Mouse (Mus musculus): ENCODE data around the gene Pou2f1. TPM values are rescaled to one million over a fixed set of nuclear protein-coding genes. Genes with fewer than 3 reads are reported as not detected.

Gene Pou2f1
- polyA plus RNA-seq, 1 experiment from 2014 or later: 4.9 TPM

DNA sequence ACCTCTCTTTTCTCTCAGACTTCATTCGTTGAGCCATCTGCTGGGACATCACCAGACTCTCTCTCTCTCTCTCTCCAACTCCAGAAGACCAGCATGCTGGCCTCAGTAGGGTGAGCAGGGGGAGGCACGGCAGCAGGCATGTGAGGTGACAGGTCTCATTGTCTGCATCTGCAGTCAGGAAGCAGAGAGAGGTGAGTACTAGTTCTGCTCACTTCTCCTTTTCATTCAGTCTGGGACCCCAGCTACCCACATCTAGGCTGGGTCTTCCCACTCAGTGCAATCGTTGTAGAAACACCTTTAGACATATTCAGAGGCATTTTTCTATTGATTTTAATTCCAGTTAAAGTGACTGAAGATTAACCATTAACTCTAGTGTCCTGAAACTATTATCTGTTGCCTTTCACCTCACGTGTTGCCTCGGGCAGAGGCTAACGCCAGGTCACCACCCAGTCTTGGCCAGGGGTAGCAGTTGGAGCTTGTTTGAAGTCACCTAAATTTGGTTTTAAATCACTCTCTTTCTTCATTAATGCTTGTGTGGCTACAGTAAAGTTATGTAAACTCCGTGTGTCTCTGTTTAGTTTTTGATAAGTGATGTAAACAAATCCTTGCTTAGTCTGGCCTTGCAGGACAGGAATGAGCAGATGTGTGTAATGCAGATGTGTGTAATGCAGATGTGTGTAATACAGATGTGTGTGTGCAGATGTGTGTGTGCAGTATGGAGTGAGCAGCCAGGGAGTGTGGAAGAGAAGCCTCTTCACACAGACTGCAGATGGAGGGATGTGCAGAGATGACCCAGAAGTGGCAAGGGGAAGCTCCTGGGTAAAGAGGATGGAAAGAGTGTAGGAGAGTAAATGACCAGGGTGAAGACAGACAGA lies 29.4 kb upstream of the Pou2f1 start:
- WGBS: 22% methylated on average over 7 of the region's 7 CpGs
- no peaks in the 10 kb centered on the region for H3K9me3 ChIP-seq (ENCODE audit: control insufficient read depth, low read length)
- TF ChIP-seq EP300 (optimal IDR thresholded peaks at IDR 0.05) (no peak), CTCF (IDR thresholded peaks at IDR 0.05; ENCODE audit: low read depth) (no peak)

DNA sequence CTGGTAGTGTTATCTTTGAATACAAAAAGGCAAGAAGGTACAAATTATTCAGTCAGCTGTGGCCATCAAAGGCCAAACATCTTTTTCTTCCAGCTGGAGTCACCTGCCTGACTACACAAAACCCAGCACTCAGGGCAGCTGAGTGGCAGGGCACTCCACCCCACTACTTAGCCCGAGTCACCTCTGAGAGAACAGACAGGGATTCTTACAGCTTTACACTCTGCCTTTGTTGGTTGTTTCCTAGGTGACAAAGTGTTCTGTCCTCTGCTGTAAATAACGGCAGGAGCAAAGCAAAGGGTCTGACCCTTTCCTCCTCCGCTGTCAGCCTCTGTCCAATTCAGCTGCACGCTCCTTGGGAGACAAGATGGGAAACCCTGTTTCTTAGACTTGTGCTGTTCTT lies 21.5 kb upstream of the Pou2f1 start:
- no peak for ATAC-seq (ENCODE audit: low FRiP score, low TSS enrichment)
- no peaks in the 10 kb centered on the region for H3K27me3 ChIP-seq (ENCODE audit: control insufficient read depth, insufficient read depth, low read length)
- no peak overlapping the region for H3K4me3 ChIP-seq (ENCODE audit: low read depth, low read length)
- H3K27ac ChIP-seq (replicated peaks): no peak overlapping the region
- H3K4me2 ChIP-seq (replicated peaks; ENCODE audit: low read depth): no peak overlapping the region
- no peak overlapping the region for H3K9ac ChIP-seq (ENCODE audit: low read length)
- H3K9me3 ChIP-seq (ENCODE audit: control insufficient read depth, low read length): no peaks in the 10 kb centered on the region
- no peaks in the 10 kb centered on the region for H3K4me1 ChIP-seq (replicated peaks; ENCODE audit: control insufficient read depth, insufficient read depth)
- no peaks in the 10 kb centered on the region for H3K36me3 ChIP-seq (ENCODE audit: control insufficient read depth, insufficient read depth, low read length)
- no peak for TF ChIP-seq CTCF (IDR thresholded peaks at IDR 0.05; ENCODE audit: low read depth)
- TF ChIP-seq EP300 (optimal IDR thresholded peaks at IDR 0.05): no peak
- no peak for DNase-seq (ENCODE audit: low spot score)
- 42% methylated on average over 4 of the region's 4 CpGs for WGBS

More for the DNA sequence above, 29.4 kb upstream of the Pou2f1 start:
- H3K36me3 ChIP-seq (ENCODE audit: control insufficient read depth, insufficient read depth, low read length): no peaks in the 10 kb centered on the region
- no peaks in the 10 kb centered on the region for H3K27me3 ChIP-seq (ENCODE audit: control insufficient read depth, insufficient read depth, low read length)
- H3K9ac ChIP-seq (ENCODE audit: low read length): no peak overlapping the region
- H3K4me2 ChIP-seq (replicated peaks; ENCODE audit: low read depth): no peak overlapping the region
- no peak for ATAC-seq (ENCODE audit: low FRiP score, low TSS enrichment)
- H3K4me3 ChIP-seq (ENCODE audit: low read depth, low read length): no peak overlapping the region
- H3K27ac ChIP-seq (replicated peaks): no peak overlapping the region
- no peak for DNase-seq (ENCODE audit: low spot score)
- no peaks in the 10 kb centered on the region for H3K4me1 ChIP-seq (replicated peaks; ENCODE audit: control insufficient read depth, insufficient read depth)

DNA sequence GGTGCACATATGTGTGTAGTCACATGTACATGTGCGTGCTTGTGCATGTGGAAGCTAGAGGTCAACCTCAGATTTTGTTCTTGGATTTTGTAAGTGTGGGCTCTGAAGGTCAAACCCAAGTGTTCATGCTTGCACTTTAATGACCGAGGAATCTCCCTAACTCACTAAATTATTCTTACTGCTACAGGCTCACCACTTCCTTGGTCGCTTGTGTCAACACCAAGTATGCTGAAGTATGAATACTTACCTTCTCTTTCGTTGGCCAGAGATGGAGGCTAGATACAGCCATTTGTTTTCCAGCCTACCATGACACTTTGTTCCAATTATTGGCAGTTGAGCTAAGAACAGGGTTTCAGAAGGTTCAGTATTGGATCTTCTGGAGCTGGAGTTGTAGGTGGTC lies 14.7 kb upstream of the Pou2f1 start:
- no peaks in the 10 kb centered on the region for H3K4me1 ChIP-seq (replicated peaks; ENCODE audit: control insufficient read depth, insufficient read depth)
- WGBS: 84% methylated on average over 4 of the region's 4 CpGs
- no peak overlapping the region for H3K4me2 ChIP-seq (replicated peaks; ENCODE audit: low read depth)
- DNase-seq (ENCODE audit: low spot score) (no peak), ATAC-seq (ENCODE audit: low FRiP score, low TSS enrichment) (no peak)
- H3K27ac ChIP-seq (replicated peaks): no peak overlapping the region
- no peaks in the 10 kb centered on the region for H3K36me3 ChIP-seq (ENCODE audit: control insufficient read depth, insufficient read depth, low read length)
- H3K27me3 ChIP-seq (ENCODE audit: control insufficient read depth, insufficient read depth, low read length): no peaks in the 10 kb centered on the region
- TF ChIP-seq CTCF (IDR thresholded peaks at IDR 0.05; ENCODE audit: low read depth) (no peak), EP300 (optimal IDR thresholded peaks at IDR 0.05) (no peak)
- no peak overlapping the region for H3K4me3 ChIP-seq (ENCODE audit: low read depth, low read length)
- no peak overlapping the region for H3K9ac ChIP-seq (ENCODE audit: low read length)
- H3K9me3 ChIP-seq (ENCODE audit: control insufficient read depth, low read length): no peaks in the 10 kb centered on the region

DNA sequence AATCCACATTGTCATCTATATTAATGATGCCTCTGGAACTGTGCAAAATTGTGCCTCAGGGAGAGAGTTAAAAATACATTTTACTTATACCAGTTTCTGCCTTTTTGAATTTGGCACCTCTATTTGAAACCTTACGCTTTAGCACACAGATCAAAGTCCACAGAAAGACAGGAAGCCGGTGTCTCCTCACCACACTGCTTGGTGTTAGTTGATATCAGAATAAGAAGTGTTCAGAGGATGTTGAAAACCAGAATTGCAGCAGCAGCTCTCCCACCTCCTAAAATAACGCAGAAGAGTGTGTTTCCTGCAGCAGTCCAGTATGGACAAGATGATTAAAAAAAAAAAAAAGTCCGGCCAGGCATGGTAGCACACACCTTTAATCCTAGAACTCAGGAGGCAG lies 13.8 kb upstream of the Pou2f1 start:
- WGBS: 34% methylated on average over 4 of the region's 4 CpGs
- Histone ChIP-seq H3K27me3 (ENCODE audit: control insufficient read depth, insufficient read depth, low read length) (no peaks in the 10 kb centered on the region), H3K9ac (ENCODE audit: low read length) (no peak overlapping the region), H3K4me1 (replicated peaks; ENCODE audit: control insufficient read depth, insufficient read depth) (no peaks in the 10 kb centered on the region), H3K4me2 (replicated peaks; ENCODE audit: low read depth) (no peak overlapping the region), H3K4me3 (ENCODE audit: low read depth, low read length) (no peak overlapping the region), H3K36me3 (ENCODE audit: control insufficient read depth, insufficient read depth, low read length) (no peaks in the 10 kb centered on the region), H3K27ac (replicated peaks) (no peak overlapping the region), H3K9me3 (ENCODE audit: control insufficient read depth, low read length) (no peaks in the 10 kb centered on the region)
- TF ChIP-seq CTCF (IDR thresholded peaks at IDR 0.05; ENCODE audit: low read depth) (no peak), EP300 (optimal IDR thresholded peaks at IDR 0.05) (no peak)
- DNase-seq (ENCODE audit: low spot score) (no peak), ATAC-seq (ENCODE audit: low FRiP score, low TSS enrichment) (no peak)

DNA sequence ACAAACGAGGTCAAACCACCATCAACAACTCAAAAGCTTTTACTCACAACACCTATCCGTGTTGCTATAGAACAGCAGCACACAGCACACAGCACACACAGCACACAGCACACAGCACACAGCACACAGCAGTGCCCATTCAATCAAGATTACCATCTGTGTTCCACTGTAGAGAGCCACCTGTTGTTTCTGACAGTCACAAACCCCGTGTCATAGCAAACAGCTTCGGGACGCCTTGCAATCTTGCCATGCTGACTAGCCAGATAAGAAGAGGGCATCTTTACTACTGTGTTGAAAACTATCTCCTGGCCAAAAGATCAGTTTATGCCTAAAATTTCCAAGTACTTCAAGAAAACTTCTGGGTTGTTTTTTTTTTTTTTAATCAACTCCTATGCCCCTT lies 12.1 kb upstream of the Pou2f1 start:
- H3K27me3 ChIP-seq (ENCODE audit: control insufficient read depth, insufficient read depth, low read length): no peaks in the 10 kb centered on the region
- no peak overlapping the region for H3K4me3 ChIP-seq (ENCODE audit: low read depth, low read length)
- H3K4me1 ChIP-seq (replicated peaks; ENCODE audit: control insufficient read depth, insufficient read depth): no peaks in the 10 kb centered on the region
- ATAC-seq (ENCODE audit: low FRiP score, low TSS enrichment) (no peak), DNase-seq (ENCODE audit: low spot score) (no peak)
- no peak overlapping the region for H3K9ac ChIP-seq (ENCODE audit: low read length)
- TF ChIP-seq CTCF (IDR thresholded peaks at IDR 0.05; ENCODE audit: low read depth) (no peak), EP300 (optimal IDR thresholded peaks at IDR 0.05) (no peak)
- H3K4me2 ChIP-seq (replicated peaks; ENCODE audit: low read depth): no peak overlapping the region
- H3K9me3 ChIP-seq (ENCODE audit: control insufficient read depth, low read length): no peaks in the 10 kb centered on the region
- H3K27ac ChIP-seq (replicated peaks): no peak overlapping the region
- 55% methylated on average over 5 of the region's 5 CpGs for WGBS
- no peaks in the 10 kb centered on the region for H3K36me3 ChIP-seq (ENCODE audit: control insufficient read depth, insufficient read depth, low read length)

DNA sequence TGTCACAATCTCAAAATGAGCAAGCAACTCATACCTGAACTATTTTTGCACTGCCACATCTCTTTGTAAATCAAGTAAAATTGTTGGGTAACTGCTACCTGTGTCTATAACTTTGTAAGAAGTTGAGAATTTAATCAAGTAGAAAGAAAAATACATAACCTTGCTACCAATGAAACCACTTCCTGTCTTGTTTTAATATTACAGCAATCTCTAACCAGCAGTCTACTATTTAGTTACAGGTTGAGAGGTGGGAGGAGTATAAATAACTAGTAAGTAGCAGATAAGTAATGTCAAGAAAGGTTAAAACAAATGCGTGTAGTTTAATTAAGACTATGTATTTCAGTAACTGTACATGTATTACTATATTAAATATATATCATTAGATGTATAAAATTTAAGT lies 7.6 kb upstream of the Pou2f1 start:
- Histone ChIP-seq H3K27me3 (ENCODE audit: control insufficient read depth, insufficient read depth, low read length) (no peaks in the 10 kb centered on the region), H3K4me1 (replicated peaks; ENCODE audit: control insufficient read depth, insufficient read depth) (no peaks in the 10 kb centered on the region), H3K4me2 (replicated peaks; ENCODE audit: low read depth) (no peak overlapping the region), H3K9me3 (ENCODE audit: control insufficient read depth, low read length) (no peaks in the 10 kb centered on the region), H3K36me3 (ENCODE audit: control insufficient read depth, insufficient read depth, low read length) (no peaks in the 10 kb centered on the region), H3K27ac (replicated peaks) (no peak overlapping the region), H3K4me3 (ENCODE audit: low read depth, low read length) (no peak overlapping the region), H3K9ac (ENCODE audit: low read length) (no peak overlapping the region)
- no peak for TF ChIP-seq CTCF (IDR thresholded peaks at IDR 0.05; ENCODE audit: low read depth)
- TF ChIP-seq EP300 (optimal IDR thresholded peaks at IDR 0.05): no peak
- WGBS: 91% methylated on average over 1 of the region's 1 CpGs
- ATAC-seq (ENCODE audit: low FRiP score, low TSS enrichment) (no peak), DNase-seq (ENCODE audit: low spot score) (no peak)
